Mouse (Mus musculus) midbrain, embryonic 12.5 days (tissue): ENCODE results near the gene Ankrd22. TPM values are rescaled to one million over a fixed set of nuclear protein-coding genes. Genes with fewer than 3 reads are reported as not detected.

Source experiments
- ATAC-seq: fragments of 200-750 bp; cut with Nextera tagmentation; 2 replicates; pipeline ENCODE4 v1.8.0; 2017; ENCODE audit warnings: low read depth, moderate TSS enrichment, moderate library complexity; ENCODE audit not compliant: low FRiP score
- H3K27ac ChIP-seq: fragments of 300-500 bp; sonication (generic); replicated peaks from 2 replicates; pipeline ENCODE4 v1.5.1; 2016; ENCODE audit warnings: mild to moderate bottlenecking
- H3K27me3 ChIP-seq: fragments of 300-500 bp; sonication (generic); 2 replicates; pipeline ENCODE4 v1.6.1; 2016; ENCODE audit warnings: mild to moderate bottlenecking
- H3K36me3 ChIP-seq: fragments of 300-500 bp; sonication (generic); 2 replicates; pipeline ENCODE4 v1.6.1; 2016
- H3K4me1 ChIP-seq: fragments of 300-500 bp; sonication (generic); 2 replicates; pipeline ENCODE4 v1.6.1; 2016
- H3K4me2 ChIP-seq: fragments of 300-500 bp; sonication (generic); replicated peaks from 2 replicates; pipeline ENCODE4 v1.6.1; 2016; ENCODE audit warnings: mild to moderate bottlenecking, moderate library complexity
- H3K4me3 ChIP-seq: fragments of 300-500 bp; sonication (generic); 2 replicates; pipeline ENCODE4 v1.5.1; 2016; ENCODE audit warnings: mild to moderate bottlenecking
- H3K9ac ChIP-seq: fragments of 300-500 bp; sonication (generic); replicated peaks from 2 replicates; pipeline ENCODE4 v1.6.1; 2016; ENCODE audit warnings: mild to moderate bottlenecking, moderate library complexity
- H3K9me3 ChIP-seq: fragments of 300-500 bp; sonication (generic); 2 replicates; pipeline ENCODE4 v1.6.1; 2016; ENCODE audit warnings: mild to moderate bottlenecking
- WGBS: fragments of 180-500 bp; shearing (Covaris S2); methylation state at CpG from one replicate; pipeline ENCODE4 v1.1.7; 2016; 5-methylcytosine and 5-hydroxymethylcytosine counted together
- polyA plus RNA-seq: library from polyadenylated mRNA; unstranded; fragments of >200 nt; fragmentation: Nextera tagmentation; extraction: Ambion mirVana; gene quantifications from 2 replicates; pipeline ENCODE4 v1.2.1, GENCODE M21; 2016

Gene Ankrd22
- polyA plus RNA-seq, 1 experiment from 2014 or later, result not detected

DNA sequence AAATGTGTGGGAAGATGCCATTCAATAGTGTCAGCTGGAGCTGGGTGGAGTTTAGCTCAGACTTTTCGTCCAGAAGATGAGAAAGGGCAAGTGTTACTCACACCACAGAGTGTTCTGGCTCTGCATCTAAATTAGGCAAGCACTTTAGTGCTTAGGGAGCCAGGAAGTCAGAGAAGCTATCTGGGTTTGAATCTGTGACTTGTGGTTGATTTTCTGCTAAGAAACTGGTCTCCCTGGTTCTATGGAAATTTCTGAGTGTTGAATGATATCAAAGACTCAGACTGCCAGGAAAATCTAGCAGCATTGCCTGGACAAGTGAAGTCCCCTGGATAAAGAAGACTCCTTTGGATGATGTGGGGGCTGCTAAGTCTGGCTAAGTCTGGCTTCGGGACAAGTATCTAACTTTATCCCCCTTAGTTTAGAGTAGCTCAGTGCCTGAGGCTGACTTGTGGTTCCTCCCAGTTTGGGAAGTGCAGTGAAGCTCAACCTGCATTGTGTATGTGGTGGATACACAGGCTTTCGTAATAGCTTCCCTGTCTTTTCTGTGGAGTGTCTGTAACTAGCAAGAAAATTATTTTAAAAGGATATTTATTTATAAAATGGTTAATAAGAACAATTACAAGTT, 45.6 kb downstream of the Ankrd22 start:
- Histone ChIP-seq H3K27me3 (no peaks in the 10 kb centered on the region), H3K4me1 (no peaks in the 10 kb centered on the region), H3K4me2 (no peak overlapping the region), H3K27ac (no peak overlapping the region), H3K9me3 (no peaks in the 10 kb centered on the region), H3K9ac (no peak overlapping the region), H3K36me3 (no peaks in the 10 kb centered on the region), H3K4me3 (no peak overlapping the region)
- 72% methylated on average over 3 of the region's 3 CpGs for WGBS
- ATAC-seq, result no peak

DNA sequence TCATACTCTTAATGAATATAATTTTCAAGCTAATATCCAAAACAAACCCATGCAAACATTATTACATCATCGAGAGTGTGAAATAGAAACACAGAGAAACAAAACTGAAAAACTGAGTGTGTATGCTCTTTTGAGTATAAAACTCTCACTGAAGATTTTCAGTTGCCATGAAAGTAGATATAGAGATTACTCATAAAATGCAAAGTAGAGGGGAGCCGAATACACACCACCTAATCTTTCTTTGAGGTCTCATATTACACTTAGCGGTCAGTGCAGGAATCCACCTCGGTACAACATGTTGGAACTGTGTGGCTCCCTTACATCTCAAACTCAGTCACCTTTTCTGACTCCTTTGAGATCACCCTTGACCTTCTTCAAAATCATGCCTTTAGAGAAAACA, 46.2 kb downstream of the Ankrd22 start:
- Histone ChIP-seq H3K27me3 (no peaks in the 10 kb centered on the region), H3K9ac (no peak overlapping the region), H3K9me3 (no peaks in the 10 kb centered on the region), H3K36me3 (no peaks in the 10 kb centered on the region), H3K27ac (no peak overlapping the region), H3K4me2 (no peak overlapping the region), H3K4me3 (no peak overlapping the region), H3K4me1 (no peaks in the 10 kb centered on the region)
- WGBS, result 79% methylated on average over 4 of the region's 4 CpGs
- no peak for ATAC-seq

DNA sequence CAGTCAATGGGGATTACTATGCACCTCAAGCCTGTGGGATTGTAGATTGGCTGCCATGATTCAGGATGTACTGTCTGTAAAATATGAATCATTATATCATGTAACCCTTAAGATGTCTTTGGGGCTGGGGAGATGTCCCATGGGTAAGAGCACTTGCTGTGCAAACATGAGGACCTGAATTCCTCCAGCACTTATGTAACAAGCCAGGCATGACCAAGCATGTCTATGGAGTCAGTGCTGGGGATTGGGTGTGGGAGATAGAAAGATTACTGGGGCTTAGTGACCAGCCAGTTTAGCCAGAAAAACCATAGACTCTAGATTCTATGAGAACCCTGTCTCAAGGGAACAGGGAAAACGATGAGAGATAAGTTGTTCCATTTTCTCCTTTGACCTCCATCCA, 46.8 kb downstream of the Ankrd22 start:
- H3K4me1 ChIP-seq, result no peaks in the 10 kb centered on the region
- no peak overlapping the region for H3K4me3 ChIP-seq
- ATAC-seq, result no peak
- no peaks in the 10 kb centered on the region for H3K9me3 ChIP-seq
- no peaks in the 10 kb centered on the region for H3K36me3 ChIP-seq
- no peaks in the 10 kb centered on the region for H3K27me3 ChIP-seq
- no peak overlapping the region for H3K27ac ChIP-seq
- WGBS, result 80% methylated on average over 1 of the region's 1 CpGs
- H3K4me2 ChIP-seq, result no peak overlapping the region
- H3K9ac ChIP-seq, result no peak overlapping the region

DNA sequence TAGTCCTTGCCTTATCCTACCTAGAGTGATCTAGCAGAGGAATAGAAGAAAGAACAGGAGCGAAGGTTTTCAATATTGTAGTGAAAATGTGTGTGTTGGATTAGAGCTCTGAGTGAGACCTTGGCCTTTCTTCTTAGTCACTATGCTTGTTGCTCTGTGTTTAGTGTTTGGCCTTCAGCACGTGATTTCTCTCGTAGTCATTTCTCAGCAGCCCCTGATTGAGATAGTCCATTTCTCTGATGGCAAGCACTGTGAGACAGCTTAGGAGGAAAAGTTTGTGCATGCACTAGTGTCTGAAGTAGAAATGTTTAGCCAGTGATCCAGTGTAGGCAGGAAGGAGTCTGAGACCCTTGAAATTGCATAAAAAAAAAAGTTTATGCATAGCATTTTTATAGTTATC, 61.0 kb downstream of the Ankrd22 start:
- no peak overlapping the region for H3K27ac ChIP-seq
- no peak overlapping the region for H3K9ac ChIP-seq
- whole genome bisulfite sequencing, result 85% methylated on average over 3 of the region's 3 CpGs
- no peak overlapping the region for H3K4me2 ChIP-seq
- H3K4me1 ChIP-seq, result no peaks in the 10 kb centered on the region
- ATAC-seq, result no peak
- H3K27me3 ChIP-seq, result no peaks in the 10 kb centered on the region
- H3K9me3 ChIP-seq, result no peaks in the 10 kb centered on the region
- H3K4me3 ChIP-seq, result no peak overlapping the region
- H3K36me3 ChIP-seq, result no peaks in the 10 kb centered on the region

DNA sequence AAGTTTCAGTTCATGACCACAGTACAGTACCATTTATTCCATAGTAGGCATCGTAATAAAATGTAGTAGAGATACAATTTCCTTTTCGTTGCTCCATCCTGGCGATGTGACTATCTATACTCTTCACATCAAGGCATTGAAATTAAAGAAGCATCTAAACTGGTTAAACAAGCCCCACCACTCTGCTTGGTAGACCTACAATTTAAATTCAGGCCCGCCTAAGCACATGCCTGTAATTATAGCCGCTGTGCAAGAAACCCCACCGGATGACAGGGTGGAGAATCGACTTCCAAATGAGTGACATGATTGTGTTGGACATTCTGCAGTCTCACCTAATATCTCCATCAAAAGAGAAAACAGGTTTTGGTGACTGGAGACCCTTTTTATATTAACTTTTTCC, 64.0 kb downstream of the Ankrd22 start:
- Histone ChIP-seq H3K27me3 (no peaks in the 10 kb centered on the region), H3K9ac (no peak overlapping the region), H3K27ac (no peak overlapping the region), H3K4me1 (no peaks in the 10 kb centered on the region), H3K4me3 (no peak overlapping the region), H3K9me3 (no peaks in the 10 kb centered on the region), H3K4me2 (no peak overlapping the region), H3K36me3 (no peaks in the 10 kb centered on the region)
- WGBS, result 87% methylated on average over 7 of the region's 7 CpGs
- ATAC-seq, result no peak

DNA sequence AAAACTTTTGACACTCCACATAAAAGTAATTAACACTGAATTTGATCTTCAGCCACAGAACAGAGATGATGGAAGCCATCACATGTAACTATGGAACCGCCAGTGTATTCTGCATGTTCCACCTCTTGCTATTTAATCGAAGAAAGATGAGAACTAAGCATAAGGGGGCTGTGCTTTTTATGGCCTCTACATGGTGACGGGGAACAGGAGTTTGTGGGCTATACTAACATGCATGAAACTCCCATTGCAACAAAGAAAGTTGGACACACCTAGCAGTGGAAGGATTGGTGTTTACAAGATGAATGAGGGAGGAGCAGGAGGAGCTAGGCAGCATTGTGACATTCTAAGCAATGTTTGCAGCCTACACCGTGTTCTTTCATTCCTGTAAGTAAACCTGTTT, 65.2 kb downstream of the Ankrd22 start, which contains the start of gene Lipm:
Lipm (plus strand) TSS at position 301 of the 400 bp plus-strand sequence.
- Histone ChIP-seq H3K27me3 (no peaks in the 10 kb centered on the region), H3K4me1 (no peaks in the 10 kb centered on the region), H3K4me2 (no peak within 1 kb of the TSS), H3K27ac (no peak within 1 kb of the TSS), H3K4me3 (no peak within 1 kb of the TSS), H3K36me3 (no peaks in the 10 kb centered on the region), H3K9ac (no peak within 1 kb of the TSS), H3K9me3 (no peaks in the 10 kb centered on the region)
- 81% methylated on average over 4 of the region's 4 CpGs for WGBS
- no peak for ATAC-seq

DNA sequence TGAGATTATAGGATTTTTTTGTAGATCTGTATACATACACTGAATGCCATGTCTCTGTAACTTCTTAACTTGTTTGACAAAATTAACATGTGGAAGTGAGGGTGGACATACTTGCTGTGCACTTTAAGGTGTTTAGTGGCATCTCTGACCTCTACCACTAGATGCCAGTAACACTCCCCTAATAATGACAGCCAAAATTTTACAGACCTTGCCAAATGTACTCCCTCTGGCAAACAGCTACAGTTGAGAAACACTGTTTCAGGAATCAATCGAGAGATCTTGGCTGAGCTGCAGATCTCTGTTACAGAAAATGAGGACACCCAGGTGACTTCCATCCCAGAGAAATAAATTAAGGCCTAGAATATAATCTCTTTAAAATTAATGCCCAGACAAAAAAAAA, 69.6 kb downstream of the Ankrd22 start:
- H3K27ac ChIP-seq, result no peak overlapping the region
- no peaks in the 10 kb centered on the region for H3K36me3 ChIP-seq
- H3K4me3 ChIP-seq, result no peak overlapping the region
- H3K9ac ChIP-seq, result no peak overlapping the region
- no peaks in the 10 kb centered on the region for H3K4me1 ChIP-seq
- H3K27me3 ChIP-seq, result no peaks in the 10 kb centered on the region
- H3K4me2 ChIP-seq, result no peak overlapping the region
- ATAC-seq, result no peak
- WGBS, result 82% methylated on average over 1 of the region's 1 CpGs
- H3K9me3 ChIP-seq, result no peaks in the 10 kb centered on the region

DNA sequence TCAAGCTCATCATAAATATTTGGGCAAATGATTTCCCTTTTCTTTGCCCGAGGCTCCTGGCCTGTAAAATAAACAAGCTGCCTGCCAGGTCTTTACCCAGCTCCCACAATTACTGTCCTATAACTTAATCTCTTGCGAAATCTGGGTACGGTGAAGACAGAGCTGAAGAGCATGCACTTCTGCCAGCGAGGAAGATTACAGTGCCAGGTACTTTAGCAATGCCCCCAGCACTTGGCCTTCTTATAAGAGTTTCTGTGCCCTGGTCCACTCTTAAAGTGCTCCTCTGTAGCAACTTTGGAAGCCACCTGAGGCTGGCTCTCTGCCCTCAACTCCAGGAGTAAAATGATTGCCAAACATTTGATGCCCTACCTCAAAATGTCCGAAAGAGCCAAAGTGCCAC, 70.5 kb downstream of the Ankrd22 start:
- Histone ChIP-seq H3K27me3 (no peaks in the 10 kb centered on the region), H3K4me1 (no peaks in the 10 kb centered on the region), H3K27ac (no peak overlapping the region), H3K9ac (no peak overlapping the region), H3K4me2 (no peak overlapping the region), H3K9me3 (no peaks in the 10 kb centered on the region), H3K36me3 (no peaks in the 10 kb centered on the region), H3K4me3 (no peak overlapping the region)
- no peak for ATAC-seq
- WGBS, result 83% methylated on average over 5 of the region's 5 CpGs

DNA sequence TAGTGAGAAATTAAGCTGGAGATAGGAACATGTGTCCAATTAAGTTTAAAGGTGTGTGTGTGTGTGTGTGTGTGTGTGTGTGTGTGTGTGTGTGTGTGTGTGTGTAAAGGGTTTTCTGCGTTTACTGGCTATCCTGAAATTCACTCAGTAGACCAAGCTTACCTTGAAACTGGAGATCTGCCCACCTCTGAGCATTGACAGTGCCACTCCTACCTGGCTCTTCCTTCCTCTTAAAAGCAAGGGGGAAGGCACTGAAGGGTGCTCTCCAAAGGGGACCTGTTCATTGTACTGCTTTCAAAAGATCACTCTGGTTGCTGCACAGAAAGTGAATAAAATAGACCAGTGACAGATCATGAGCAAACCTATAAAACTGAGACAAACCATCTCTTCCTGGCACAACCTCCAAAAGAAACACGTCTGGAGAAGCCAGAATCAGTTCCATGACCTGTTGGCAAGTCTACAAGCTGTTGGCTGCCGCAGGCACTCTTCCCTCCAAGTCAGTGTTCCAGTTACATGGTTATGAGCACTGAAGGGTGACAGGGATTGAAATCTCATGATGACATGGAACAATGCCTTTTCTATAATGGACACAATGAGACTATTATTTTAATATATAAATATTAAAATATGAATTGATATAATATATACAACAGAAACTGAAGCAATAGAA, 76.7 kb downstream of the Ankrd22 start:
- H3K27me3 ChIP-seq, result no peaks in the 10 kb centered on the region
- WGBS, result 85% methylated on average over 3 of the region's 3 CpGs
- H3K4me1 ChIP-seq, result no peaks in the 10 kb centered on the region
- no peak for ATAC-seq
- H3K9me3 ChIP-seq, result no peaks in the 10 kb centered on the region
- no peaks in the 10 kb centered on the region for H3K36me3 ChIP-seq
- no peak overlapping the region for H3K4me3 ChIP-seq
- no peak overlapping the region for H3K27ac ChIP-seq
- H3K9ac ChIP-seq, result no peak overlapping the region
- H3K4me2 ChIP-seq, result no peak overlapping the region

DNA sequence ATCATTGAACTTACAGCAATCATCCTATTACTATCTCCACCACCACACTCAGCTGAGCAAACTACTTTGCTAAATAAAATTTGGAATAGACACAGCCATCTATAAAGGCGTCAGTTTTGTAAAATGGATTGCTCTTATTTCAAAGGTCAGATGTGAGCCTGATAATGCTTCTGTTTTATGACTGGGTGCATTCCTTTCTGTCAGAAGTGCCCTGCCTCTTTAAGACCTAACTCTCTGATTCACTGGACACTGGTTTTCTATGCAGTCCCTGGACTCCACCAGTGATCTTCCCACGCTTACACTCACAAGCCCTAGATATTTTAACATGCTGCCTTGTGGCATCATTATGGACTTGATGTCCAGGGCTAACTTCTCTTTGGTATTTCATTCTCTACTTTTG, 87.7 kb downstream of the Ankrd22 start:
- Histone ChIP-seq H3K36me3 (no peaks in the 10 kb centered on the region), H3K9ac (no peak overlapping the region), H3K27ac (no peak overlapping the region), H3K4me2 (no peak overlapping the region), H3K4me1 (no peaks in the 10 kb centered on the region), H3K27me3 (no peaks in the 10 kb centered on the region), H3K9me3 (no peaks in the 10 kb centered on the region), H3K4me3 (no peak overlapping the region)
- WGBS, result 75% methylated on average over 2 of the region's 2 CpGs
- ATAC-seq, result no peak

DNA sequence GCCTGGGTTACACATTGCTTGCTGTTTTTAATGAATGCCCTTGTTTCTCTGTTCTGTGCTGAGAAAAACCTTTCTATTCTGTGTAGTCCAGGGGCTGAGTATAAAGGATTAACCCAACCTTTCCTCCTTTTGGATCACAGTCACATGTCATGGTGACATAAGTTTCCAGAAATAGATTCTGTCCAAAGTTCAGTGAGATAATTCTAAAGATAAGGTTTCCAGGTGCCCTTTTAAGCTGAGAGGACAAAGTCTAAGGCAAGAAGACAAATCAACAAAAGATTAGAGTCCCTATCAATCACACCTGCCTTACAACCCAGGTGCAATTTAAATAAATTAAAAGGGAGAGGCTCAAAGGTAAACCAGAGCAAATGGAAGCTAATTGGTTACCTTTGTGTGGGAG, 91.6 kb downstream of the Ankrd22 start:
- Histone ChIP-seq H3K27ac (no peak overlapping the region), H3K9me3 (no peaks in the 10 kb centered on the region), H3K4me2 (no peak overlapping the region), H3K4me1 (no peaks in the 10 kb centered on the region), H3K27me3 (no peaks in the 10 kb centered on the region), H3K4me3 (no peak overlapping the region), H3K9ac (no peak overlapping the region), H3K36me3 (no peaks in the 10 kb centered on the region)
- ATAC-seq, result no peak
